Mouse (Mus musculus): ENCODE results near the gene Galr3. TPM values are rescaled to one million over a fixed set of nuclear protein-coding genes. Genes with fewer than 3 reads are reported as not detected.

Gene Galr3
- total and polyA plus RNA-seq, 3 experiments: 0.70 to 1.6 (median 1.2) TPM

GRCm38 (mm10) chr15:79028823-79029484 is 12.7 kb upstream of the Galr3 start:
- H3K27ac ChIP-seq (ENCODE audit: insufficient read depth, low read depth): peak overlapping the region; percentile 31
- dilution Hi-C loops (cut with MboI; ENCODE audit: extremely low pct_ligation_motif_present, extremely low pct_unique_long_range_greater_than_20kb, low sequenced_read_pairs): no loop called here
- in situ Hi-C loops (cut with MboI; ENCODE audit: low pct_ligation_motif_present, low pct_unique_long_range_greater_than_20kb, low sequenced_read_pairs): no loop called here
- peaks cover 9% of the 10 kb centered on the region for H3K9me3 ChIP-seq (replicated peaks; ENCODE audit: low read length)
- H3K4me2 ChIP-seq (ENCODE audit: insufficient read depth, low read depth, poor library complexity, severe bottlenecking): peak overlapping the region; percentile 97
- H3K27me3 ChIP-seq (replicated peaks): peaks cover 86% of the 10 kb centered on the region
- peak overlapping the region; percentile 81 for H3K9ac ChIP-seq (ENCODE audit: insufficient read depth, low read depth)
- no peaks in the 10 kb centered on the region for H3K36me3 ChIP-seq (replicated peaks in 1 of 2; ENCODE audit: control insufficient read depth in 1 of 2, insufficient read depth in 1 of 2, low read length in 1 of 2)
- TF ChIP-seq MEF2A (IDR thresholded peaks at IDR 0.05; ENCODE audit: borderline replicate concordance, low read depth, low read length) (no peak), CHD1 (IDR thresholded peaks at IDR 0.05; ENCODE audit: low read depth, low read length) (peak; percentile 46; the same call in 1 of the 2 replicates)
- no peak for DNase-seq (ENCODE audit: extremely low read depth)
- H3K4me1 ChIP-seq (ENCODE audit: control insufficient read depth in 1 of 2, insufficient read depth in 2 of 2): peaks cover 0 to 28% of the 10 kb centered on the region in 2 experiments; a peak in 2 of 4 replicates
- peak overlapping the region; percentile 46 to 68 (median 47) for H3K4me3 ChIP-seq (replicated peaks in 1 of 3; ENCODE audit: low read depth in 2 of 3, low read length in 2 of 3, poor library complexity in 1 of 3)
- no peaks in the 10 kb centered on the region for H3K79me2 ChIP-seq (replicated peaks; ENCODE audit: control insufficient read depth, extremely low read depth, insufficient read depth, poor library complexity, severe bottlenecking)

DNA sequence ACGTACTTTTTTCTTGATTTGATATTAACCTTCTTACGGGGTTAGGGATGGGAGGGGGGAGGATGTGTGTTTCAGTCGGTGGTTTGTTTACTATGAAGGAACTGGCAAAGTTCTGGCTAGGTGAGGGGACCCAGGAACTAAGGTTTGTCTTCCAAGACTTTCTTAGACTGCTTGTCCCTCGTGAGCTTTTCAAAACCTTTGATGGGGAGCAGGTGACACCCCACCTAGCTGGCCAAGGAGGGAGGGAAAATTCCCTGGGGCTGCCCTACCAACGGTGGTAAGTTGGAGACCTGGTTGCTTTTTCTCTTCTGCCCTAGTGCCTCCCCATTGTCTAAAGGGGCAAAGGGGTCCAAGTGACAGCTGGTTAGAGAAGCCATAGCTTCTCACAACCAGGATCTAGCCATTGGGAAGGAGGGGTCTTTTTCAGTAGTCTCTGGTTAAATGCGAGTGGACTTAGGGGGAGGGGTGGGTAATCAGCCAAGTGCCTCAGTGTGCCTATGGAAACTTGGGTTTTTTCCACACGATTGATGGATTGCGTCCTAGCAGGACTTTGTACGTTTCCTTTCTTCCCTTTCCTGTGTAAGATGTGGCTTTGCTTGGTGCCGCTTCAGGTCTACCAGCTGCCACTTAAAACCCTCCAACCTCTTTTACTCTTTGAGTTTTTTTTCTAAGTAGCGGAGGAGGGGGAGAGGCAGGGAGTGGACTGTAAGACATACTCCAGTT is 12.0 kb upstream of the Galr3 start:
- no peak for DNase-seq (ENCODE audit: extremely low read depth)
- peaks cover 87% of the 10 kb centered on the region for H3K27me3 ChIP-seq (replicated peaks)
- peak overlapping the region in 2 of 3 experiments; percentile 46 to 68 for H3K4me3 ChIP-seq (replicated peaks in 1 of 3; ENCODE audit: low read depth in 2 of 3, low read length in 2 of 3, poor library complexity in 1 of 3)
- in situ Hi-C loops (cut with MboI; ENCODE audit: low pct_ligation_motif_present, low pct_unique_long_range_greater_than_20kb, low sequenced_read_pairs): no loop called here
- peak overlapping the region; percentile 81 for H3K9ac ChIP-seq (ENCODE audit: insufficient read depth, low read depth)
- TF ChIP-seq E2F4 (IDR thresholded peaks at IDR 0.05; ENCODE audit: insufficient replicate concordance, low read depth, low read length) (no peak), SMC3 (IDR thresholded peaks at IDR 0.05; ENCODE audit: low read depth, low read length) (no peak), CHD1 (IDR thresholded peaks at IDR 0.05; ENCODE audit: low read depth, low read length) (peak; percentile 72), MEF2A (IDR thresholded peaks at IDR 0.05; ENCODE audit: borderline replicate concordance, low read depth, low read length) (no peak), ZKSCAN1 (IDR thresholded peaks at IDR 0.05; ENCODE audit: borderline replicate concordance, low read depth, low read length) (no peak), MYC (IDR thresholded peaks at IDR 0.05; ENCODE audit: low read depth, low read length) (no peak), EP300 (IDR thresholded peaks at IDR 0.05; ENCODE audit: low read length) (no peak), CHD2 (IDR thresholded peaks at IDR 0.05; ENCODE audit: low read length) (0 out of 2 replicates have a peak, but pooled peaks have one; percentile 12), TCF12 (IDR thresholded peaks at IDR 0.05; ENCODE audit: low read depth, low read length) (no peak), MAZ (IDR thresholded peaks at IDR 0.05; ENCODE audit: low read depth, low read length) (0 out of 2 replicates have a peak, but pooled peaks have one; percentile 16), USF1 (IDR thresholded peaks at IDR 0.05; ENCODE audit: low read depth, low read length) (no peak), MAFK (IDR thresholded peaks at IDR 0.05; ENCODE audit: insufficient replicate concordance, low read length) (no peak), ZC3H11A (IDR thresholded peaks at IDR 0.05; ENCODE audit: low read depth, low read length) (no peak), CTCF (conservative IDR thresholded peaks at IDR 0.05 in 1 of 2, IDR thresholded peaks at IDR 0.05 in 1 of 2; ENCODE audit: low read depth in 2 of 2, low read length in 2 of 2) (no peak), JUN (IDR thresholded peaks at IDR 0.05; ENCODE audit: insufficient read depth, low read depth, low read length) (no peak), HCFC1 (IDR thresholded peaks at IDR 0.05; ENCODE audit: low read depth, low read length) (no peak), POLR2A (IDR thresholded peaks at IDR 0.05; ENCODE audit: low read depth, low read length) (peak; percentile 39), BHLHE40 (IDR thresholded peaks at IDR 0.05; ENCODE audit: low read depth, low read length) (0 out of 2 replicates have a peak, but pooled peaks have one; percentile 6), ETS1 (conservative IDR thresholded peaks at IDR 0.05; ENCODE audit: low read depth, low read length) (no peak), SIN3A (IDR thresholded peaks at IDR 0.05; ENCODE audit: low read length) (peak; percentile 35; the same call in 1 of the 2 replicates), GABPA (IDR thresholded peaks at IDR 0.05; ENCODE audit: insufficient replicate concordance, low read depth, low read length) (no peak), NELFE (IDR thresholded peaks at IDR 0.05; ENCODE audit: low read depth, low read length) (no peak), TBP (conservative IDR thresholded peaks at IDR 0.05; ENCODE audit: low read depth, low read length) (no peak), ELF1 (IDR thresholded peaks at IDR 0.05; ENCODE audit: low read depth, low read length) (no peak), UBTF (IDR thresholded peaks at IDR 0.05; ENCODE audit: low read depth, low read length) (0 out of 2 replicates have a peak, but pooled peaks have one; percentile 17), IRF4 (IDR thresholded peaks at IDR 0.05; ENCODE audit: low read depth, low read length) (no peak), JUND (conservative IDR thresholded peaks at IDR 0.05; ENCODE audit: low read depth, low read length) (no peak)
- H3K27ac ChIP-seq (ENCODE audit: insufficient read depth, low read depth): no peak overlapping the region
- peaks cover 9% of the 10 kb centered on the region for H3K9me3 ChIP-seq (replicated peaks; ENCODE audit: low read length)
- H3K79me2 ChIP-seq (replicated peaks; ENCODE audit: control insufficient read depth, extremely low read depth, insufficient read depth, poor library complexity, severe bottlenecking): no peaks in the 10 kb centered on the region
- peak overlapping the region; percentile 97 for H3K4me2 ChIP-seq (ENCODE audit: insufficient read depth, low read depth, poor library complexity, severe bottlenecking)
- peaks cover 0 to 28% of the 10 kb centered on the region in 2 experiments; a peak in 2 of 4 replicates for H3K4me1 ChIP-seq (ENCODE audit: control insufficient read depth in 1 of 2, insufficient read depth in 2 of 2)
- dilution Hi-C loops (cut with MboI; ENCODE audit: extremely low pct_ligation_motif_present, extremely low pct_unique_long_range_greater_than_20kb, low sequenced_read_pairs): no loop called here
- no peaks in the 10 kb centered on the region for H3K36me3 ChIP-seq (replicated peaks in 1 of 2; ENCODE audit: control insufficient read depth in 1 of 2, insufficient read depth in 1 of 2, low read length in 1 of 2)

Data from CH12.LX (cell line).